Mouse (Mus musculus) lung, embryonic 16.5 days (tissue): ENCODE data around the gene Gm21972. TPM values are rescaled to one million over a fixed set of nuclear protein-coding genes. Genes with fewer than 3 reads are reported as not detected.

Experiments
- ATAC-seq: fragments of 200-750 bp; cut with Nextera tagmentation; 2 replicates; pipeline ENCODE4 v1.8.0; 2017; ENCODE audit warnings: low read depth, mild to moderate bottlenecking, moderate library complexity
- H3K27ac ChIP-seq: fragments of 300-500 bp; sonication (generic); 2 replicates; pipeline ENCODE4 v1.5.1; 2014; ENCODE audit warnings: mild to moderate bottlenecking, control low read depth, low read length
- H3K27me3 ChIP-seq: fragments of 300-500 bp; sonication (generic); 2 replicates; pipeline ENCODE4 v1.6.1; 2014; ENCODE audit warnings: low read depth, low read length, mixed read lengths; ENCODE audit not compliant: control insufficient read depth, insufficient read depth
- H3K36me3 ChIP-seq: fragments of 300-500 bp; sonication (generic); 2 replicates; pipeline ENCODE4 v1.6.1; 2014; ENCODE audit warnings: low read length; ENCODE audit not compliant: control insufficient read depth, insufficient read depth
- H3K4me1 ChIP-seq: fragments of 300-500 bp; sonication (generic); replicated peaks from 2 replicates; pipeline ENCODE4 v1.6.1; 2014; ENCODE audit warnings: low read length, mixed read lengths; ENCODE audit not compliant: control insufficient read depth, insufficient read depth
- H3K4me2 ChIP-seq: fragments of 300-500 bp; sonication (generic); 2 replicates; pipeline ENCODE4 v1.6.1; 2014; ENCODE audit warnings: low read depth, low read length, control low read depth
- H3K4me3 ChIP-seq: fragments of 300-500 bp; sonication (generic); 2 replicates; pipeline ENCODE4 v1.5.1; 2014; ENCODE audit warnings: mild to moderate bottlenecking, low read length, control low read depth
- H3K9ac ChIP-seq: fragments of 300-500 bp; sonication (generic); 2 replicates; pipeline ENCODE4 v1.6.1; 2014; ENCODE audit warnings: low read length, control low read depth
- H3K9me3 ChIP-seq: fragments of 300-500 bp; sonication (generic); 2 replicates; pipeline ENCODE4 v1.6.1; 2016; ENCODE audit warnings: low read length; ENCODE audit not compliant: control insufficient read depth
- WGBS: fragments of 180-500 bp; shearing (Covaris S2); extraction: QIAGEN DNeasy Blood & Tissue Kit; methylation state at CpG from one replicate; pipeline ENCODE4 v1.1.7; 2014; 5-methylcytosine and 5-hydroxymethylcytosine counted together
- polyA plus RNA-seq: library from polyadenylated mRNA; unstranded; fragments of >200 nt; fragmentation: Nextera tagmentation; extraction: Ambion mirVana; gene quantifications from 2 replicates; pipeline ENCODE4 v1.2.1, GENCODE M21; 2015

Gm21972 gene
- polyA plus RNA-seq, 1 experiment from 2014 or later: not detected

DNA sequence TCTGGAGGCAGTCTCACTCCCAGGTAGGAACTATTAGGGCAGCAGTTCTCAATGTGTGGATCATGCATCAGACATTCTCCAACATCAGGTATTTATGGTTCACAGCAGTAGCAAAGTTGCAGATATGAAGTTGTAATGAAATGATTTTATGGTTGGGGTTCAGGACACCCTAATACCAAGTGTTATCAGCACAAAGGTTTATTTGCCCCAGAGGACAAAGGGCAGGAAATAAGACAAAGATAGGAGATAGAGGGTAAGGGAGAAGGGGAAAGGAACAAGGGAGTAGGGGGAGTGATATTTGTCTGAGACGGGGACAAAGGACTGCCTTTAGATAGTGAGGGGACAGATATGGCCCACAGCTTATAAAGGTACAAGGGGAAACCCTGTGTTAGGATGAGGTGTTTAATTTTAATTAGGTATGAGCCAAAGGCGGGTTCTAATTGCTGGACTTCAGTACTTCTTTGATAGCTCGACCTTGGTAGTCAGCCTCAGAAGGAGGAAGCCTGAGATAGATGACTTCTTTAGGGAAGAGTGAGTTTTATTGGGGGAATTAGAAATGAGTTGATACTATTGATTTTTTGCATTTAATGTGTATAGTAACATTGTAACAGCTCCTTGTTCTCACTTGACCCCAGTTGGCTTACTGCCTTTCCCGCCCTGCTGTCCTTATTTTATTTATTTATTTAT lies 50.3 kb downstream of the Gm21972 start:
- H3K9ac ChIP-seq: no peak overlapping the region
- H3K36me3 ChIP-seq: no peaks in the 10 kb centered on the region
- no peak overlapping the region for H3K27ac ChIP-seq
- H3K9me3 ChIP-seq: no peaks in the 10 kb centered on the region
- no peak overlapping the region for H3K4me3 ChIP-seq
- H3K4me2 ChIP-seq: no peak overlapping the region
- H3K4me1 ChIP-seq: no peaks in the 10 kb centered on the region
- no peak for ATAC-seq
- no peaks in the 10 kb centered on the region for H3K27me3 ChIP-seq
- 81% methylated on average over 4 of the region's 4 CpGs for WGBS

DNA sequence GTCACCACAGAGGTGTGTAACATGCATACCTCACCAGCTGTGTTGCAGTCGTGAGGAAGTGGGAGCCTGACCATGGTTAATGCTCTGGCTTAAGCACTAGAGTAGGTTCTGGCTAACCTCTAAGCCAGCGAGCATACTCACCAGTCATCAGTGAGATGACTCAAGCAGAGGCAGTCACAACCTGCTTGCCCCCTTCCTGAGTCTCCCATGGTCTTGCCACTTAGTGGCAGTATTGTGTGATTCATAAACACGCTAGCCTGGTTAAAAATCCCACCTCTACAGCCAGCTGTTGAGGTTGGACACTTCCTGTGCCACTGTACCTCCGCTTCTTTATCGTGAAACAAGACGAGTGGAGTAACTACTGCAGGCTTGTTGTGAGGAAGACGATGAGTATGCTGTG lies 53.3 kb downstream of the Gm21972 start:
- H3K4me1 ChIP-seq: no peaks in the 10 kb centered on the region
- ATAC-seq: no peak
- no peak overlapping the region for H3K4me2 ChIP-seq
- no peak overlapping the region for H3K4me3 ChIP-seq
- 77% methylated on average over 7 of the region's 7 CpGs for WGBS
- H3K27me3 ChIP-seq: no peaks in the 10 kb centered on the region
- H3K36me3 ChIP-seq: no peaks in the 10 kb centered on the region
- no peaks in the 10 kb centered on the region for H3K9me3 ChIP-seq
- H3K9ac ChIP-seq: no peak overlapping the region
- no peak overlapping the region for H3K27ac ChIP-seq

- H3K9me3 ChIP-seq: no peaks in the 10 kb centered on the region
- no peaks in the 10 kb centered on the region for H3K27me3 ChIP-seq
- H3K4me1 ChIP-seq: no peaks in the 10 kb centered on the region
- H3K4me3 ChIP-seq: no peak overlapping the region
- ATAC-seq: no peak
- H3K4me2 ChIP-seq: no peak overlapping the region
- no peaks in the 10 kb centered on the region for H3K36me3 ChIP-seq
- no peak overlapping the region for H3K9ac ChIP-seq
- WGBS: 63% methylated on average over 2 of the region's 2 CpGs
- no peak overlapping the region for H3K27ac ChIP-seq
Observed at GRCm38 (mm10) chr1:86187856-86188255, 54.4 kb downstream of the Gm21972 start.

DNA sequence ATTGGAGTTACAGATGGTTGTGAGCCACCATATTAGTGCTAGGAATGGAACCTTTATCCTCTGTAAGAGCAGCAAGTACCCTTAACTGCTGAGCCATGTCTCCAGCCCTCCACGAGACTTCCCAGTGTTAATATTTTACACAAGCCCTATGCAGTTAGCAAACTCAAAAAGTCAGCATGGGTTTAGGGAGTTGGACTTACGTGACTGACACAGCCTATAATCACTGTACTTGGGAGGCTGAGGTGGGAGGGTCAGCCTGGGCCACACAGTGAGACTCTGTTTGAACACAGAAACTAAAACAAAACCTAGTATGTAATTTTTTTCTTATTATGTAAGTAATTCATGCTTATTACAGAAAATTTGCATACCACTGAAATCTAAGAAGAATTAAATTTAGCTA lies 54.8 kb downstream of the Gm21972 start:
- Histone ChIP-seq H3K4me2 (no peak overlapping the region), H3K4me1 (no peaks in the 10 kb centered on the region), H3K27ac (no peak overlapping the region), H3K36me3 (no peaks in the 10 kb centered on the region), H3K9ac (no peak overlapping the region), H3K4me3 (no peak overlapping the region), H3K27me3 (no peaks in the 10 kb centered on the region), H3K9me3 (no peaks in the 10 kb centered on the region)
- 70% methylated on average over 2 of the region's 2 CpGs for WGBS
- no peak for ATAC-seq

DNA sequence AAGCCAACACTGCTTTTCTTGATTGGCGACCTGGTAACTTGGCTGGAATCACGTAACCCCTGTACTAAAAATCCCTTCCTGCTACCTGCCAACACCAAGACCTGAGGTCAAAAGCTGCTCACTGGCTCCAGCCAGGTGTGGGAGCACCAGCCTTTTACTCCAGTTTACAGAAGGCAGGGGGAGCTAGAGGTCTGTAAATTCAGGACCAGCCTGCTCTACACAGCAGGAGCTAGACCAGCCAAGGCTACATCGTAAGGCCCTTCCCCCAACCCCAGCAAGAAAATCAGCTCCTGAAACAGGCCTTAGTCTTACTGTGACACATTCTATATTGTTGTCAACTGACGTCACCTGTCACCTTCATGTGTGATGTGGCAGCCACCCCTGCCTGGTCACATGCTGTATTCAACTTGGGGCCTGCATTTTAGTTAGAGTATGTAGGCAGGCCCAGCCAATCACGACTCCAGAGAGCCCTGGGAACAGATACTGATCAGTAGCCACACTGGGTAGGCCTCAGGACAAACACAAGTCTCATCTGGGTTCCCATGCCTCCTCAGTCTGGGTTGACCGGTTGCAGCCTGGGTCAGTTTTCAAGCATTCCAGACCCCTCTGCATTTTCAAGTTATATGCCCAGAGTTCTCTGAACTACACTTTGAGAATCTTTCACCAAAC lies 55.7 kb downstream of the Gm21972 start:
- Histone ChIP-seq H3K27ac (no peak overlapping the region), H3K4me1 (no peaks in the 10 kb centered on the region), H3K9ac (no peak overlapping the region), H3K4me2 (no peak overlapping the region), H3K27me3 (no peaks in the 10 kb centered on the region), H3K36me3 (no peaks in the 10 kb centered on the region), H3K4me3 (no peak overlapping the region), H3K9me3 (no peaks in the 10 kb centered on the region)
- WGBS: 73% methylated on average over 6 of the region's 6 CpGs
- no peak for ATAC-seq

DNA sequence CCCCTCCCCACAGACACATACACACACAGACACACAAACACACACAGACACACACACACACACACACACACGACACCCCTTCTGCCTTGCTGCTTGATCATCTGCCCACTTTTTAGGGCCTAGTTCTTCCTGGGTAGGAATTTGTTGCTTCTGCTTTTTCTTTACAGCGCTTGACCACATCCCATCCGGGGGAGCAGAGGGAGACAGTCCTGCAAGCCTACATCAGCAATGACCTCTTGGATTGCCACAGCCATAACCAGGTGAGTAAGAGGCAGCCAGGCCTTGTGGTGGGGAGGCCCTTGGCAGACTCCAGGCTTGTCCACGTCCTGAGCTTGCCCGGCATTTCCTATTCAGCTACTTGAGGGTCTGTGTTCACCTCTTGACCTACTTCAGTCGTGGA lies 57.4 kb downstream of the Gm21972 start:
- 73% methylated on average over 6 of the region's 6 CpGs for WGBS

GRCm38 (mm10) chr1:86194044-86194443 lies 60.6 kb downstream of the Gm21972 start:
- 77% methylated on average over 7 of the region's 7 CpGs for WGBS
- Histone ChIP-seq H3K4me3 (no peak overlapping the region), H3K9me3 (no peaks in the 10 kb centered on the region), H3K4me2 (no peak overlapping the region), H3K27ac (no peak overlapping the region), H3K9ac (no peak overlapping the region), H3K36me3 (peaks cover 4% of the 10 kb centered on the region; the same call in 1 of the 2 replicates), H3K4me1 (no peaks in the 10 kb centered on the region), H3K27me3 (no peaks in the 10 kb centered on the region)
- ATAC-seq: no peak

More for the DNA sequence above, 57.4 kb downstream of the Gm21972 start:
- Histone ChIP-seq H3K36me3 (no peaks in the 10 kb centered on the region), H3K27me3 (no peaks in the 10 kb centered on the region), H3K4me1 (no peaks in the 10 kb centered on the region), H3K9ac (no peak overlapping the region), H3K27ac (no peak overlapping the region), H3K4me2 (no peak overlapping the region), H3K9me3 (no peaks in the 10 kb centered on the region), H3K4me3 (no peak overlapping the region)
- no peak for ATAC-seq

GRCm38 (mm10) chr1:86198276-86198675 lies 64.8 kb downstream of the Gm21972 start:
- ATAC-seq: no peak
- no peaks in the 10 kb centered on the region for H3K9me3 ChIP-seq
- H3K9ac ChIP-seq: no peak overlapping the region
- WGBS: 87% methylated on average over 6 of the region's 6 CpGs
- no peak overlapping the region for H3K27ac ChIP-seq
- no peaks in the 10 kb centered on the region for H3K4me1 ChIP-seq
- H3K4me2 ChIP-seq: no peak overlapping the region
- no peak overlapping the region for H3K4me3 ChIP-seq
- peaks cover 4% of the 10 kb centered on the region; the same call in 1 of the 2 replicates for H3K36me3 ChIP-seq
- H3K27me3 ChIP-seq: no peaks in the 10 kb centered on the region

GRCm38 (mm10) chr1:86199026-86199425 lies 65.6 kb downstream of the Gm21972 start:
- peaks cover 4% of the 10 kb centered on the region; the same call in 1 of the 2 replicates for H3K36me3 ChIP-seq
- 74% methylated on average over 5 of the region's 5 CpGs for WGBS
- no peak for ATAC-seq

More at GRCm38 (mm10) chr1:86199026-86199425, 65.6 kb downstream of the Gm21972 start:
- Histone ChIP-seq H3K9ac (no peak overlapping the region), H3K4me3 (no peak overlapping the region), H3K9me3 (no peaks in the 10 kb centered on the region), H3K27me3 (no peaks in the 10 kb centered on the region), H3K27ac (no peak overlapping the region), H3K4me1 (no peaks in the 10 kb centered on the region), H3K4me2 (no peak overlapping the region)
